Mouse (Mus musculus) G1E (cell line): ENCODE data around the gene Atoh1.

Source experiments
- CTCF ChIP-seq: IDR thresholded peaks from 2 replicates; pipeline ENCODE4 v1.5.1; 2012; ENCODE audit warnings: low read depth, low read length, inconsistent platforms, mixed read lengths
- POLR2AphosphoS5 ChIP-seq: IDR thresholded peaks from 2 replicates; pipeline ENCODE4 v1.6.1; 2012; ENCODE audit warnings: low read depth, low read length, inconsistent platforms; ENCODE audit not compliant: insufficient replicate concordance
- TAL1 ChIP-seq: conservative IDR thresholded peaks from 2 replicates; pipeline ENCODE4 v1.6.1; 2012; ENCODE audit warnings: low read depth, low read length, inconsistent platforms, mixed read lengths

DNA sequence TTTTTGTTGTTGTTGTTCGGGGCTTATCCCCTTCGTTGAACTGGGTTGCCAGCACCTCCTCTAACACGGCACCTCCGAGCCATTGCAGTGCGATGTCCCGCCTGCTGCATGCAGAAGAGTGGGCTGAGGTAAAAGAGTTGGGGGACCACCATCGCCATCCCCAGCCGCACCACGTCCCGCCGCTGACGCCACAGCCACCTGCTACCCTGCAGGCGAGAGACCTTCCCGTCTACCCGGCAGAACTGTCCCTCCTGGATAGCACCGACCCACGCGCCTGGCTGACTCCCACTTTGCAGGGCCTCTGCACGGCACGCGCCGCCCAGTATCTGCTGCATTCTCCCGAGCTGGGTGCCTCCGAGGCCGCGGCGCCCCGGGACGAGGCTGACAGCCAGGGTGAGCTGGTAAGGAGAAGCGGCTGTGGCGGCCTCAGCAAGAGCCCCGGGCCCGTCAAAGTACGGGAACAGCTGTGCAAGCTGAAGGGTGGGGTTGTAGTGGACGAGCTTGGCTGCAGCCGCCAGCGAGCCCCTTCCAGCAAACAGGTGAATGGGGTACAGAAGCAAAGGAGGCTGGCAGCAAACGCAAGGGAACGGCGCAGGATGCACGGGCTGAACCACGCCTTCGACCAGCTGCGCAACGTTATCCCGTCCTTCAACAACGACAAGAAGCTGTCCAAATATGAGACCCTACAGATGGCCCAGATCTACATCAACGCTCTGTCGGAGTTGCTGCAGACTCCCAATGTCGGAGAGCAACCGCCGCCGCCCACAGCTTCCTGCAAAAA lies 496 bp downstream of the Atoh1 start:
- no peak for TF ChIP-seq CTCF
- no peak for TF ChIP-seq TAL1
- no peak for TF ChIP-seq POLR2AphosphoS5
